8 mouse cellular contexts compared by ENCODE assay signal in the genomic region with DNA sequence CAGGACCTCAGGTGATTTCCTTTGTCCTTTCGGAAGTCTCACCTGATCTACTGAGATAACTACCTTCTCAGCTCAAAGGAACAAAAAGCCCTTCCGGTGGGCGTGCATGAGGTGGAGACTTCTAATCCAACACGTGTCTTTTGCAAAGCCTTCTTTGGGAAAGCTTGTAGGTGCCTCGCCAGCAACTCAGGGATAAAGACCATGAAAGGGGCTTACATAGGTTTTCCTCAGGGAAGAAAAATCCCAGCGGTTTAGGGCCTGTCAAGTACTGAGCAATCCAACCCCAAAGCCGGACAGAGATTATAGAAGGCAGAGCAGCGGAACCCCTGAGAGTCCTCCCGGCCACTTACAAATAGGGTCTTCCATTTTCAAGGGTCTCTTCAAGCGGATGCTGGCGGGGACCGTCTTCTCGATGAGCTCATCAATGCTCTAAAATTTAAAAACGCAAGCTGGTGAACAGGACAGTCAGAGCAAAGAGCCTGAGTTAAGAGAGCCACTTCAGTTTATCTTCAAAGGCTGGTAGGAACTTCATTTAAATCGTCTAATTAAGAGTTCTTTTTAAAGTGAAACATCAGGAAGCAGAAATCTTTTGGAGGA. TPM values are rescaled to one million over a fixed set of nuclear protein-coding genes. Genes with fewer than 3 reads are reported as not detected.
DNase-seq lines count a peak whose midpoint lies in the region; ATAC-seq and TF ChIP-seq lines count a peak whose summit lies in the region.

No protein-coding gene starts in this region.

- 31% methylated on average over 15 of the region's 15 CpGs for WGBS in kidney, adult 2 months
- 4% methylated on average over 15 of the region's 15 CpGs for WGBS in embryonic facial prominence, embryonic 14.5 days
- 4% methylated on average over 15 of the region's 15 CpGs for WGBS in limb, embryonic 10.5 days
- WGBS in neural tube, embryonic 14.5 days = 3% methylated on average over 15 of the region's 15 CpGs

- H3K27ac ChIP-seq in kidney, adult 2 months (ENCODE audit: insufficient read depth, low read depth, low read length) = no peak overlapping the region
- no peak overlapping the region for H3K27ac ChIP-seq in embryonic facial prominence, embryonic 14.5 days (replicated peaks; ENCODE audit: low read depth, low read length)
- no peak overlapping the region; the same call in 1 of the 2 replicates for H3K27ac ChIP-seq in limb, embryonic 10.5 days
- H3K27ac ChIP-seq in neural tube, embryonic 14.5 days (ENCODE audit: low read depth, low read length) = no peak overlapping the region

- H3K4me1 ChIP-seq in kidney, adult 2 months (ENCODE audit: control insufficient read depth, insufficient read depth, low read length) = peaks cover 2% of the 10 kb centered on the region; the same call in 1 of the 2 replicates
- H3K4me1 ChIP-seq in embryonic facial prominence, embryonic 14.5 days (ENCODE audit: control insufficient read depth, insufficient read depth, low read length) = no peaks in the 10 kb centered on the region; the same call in 1 of the 2 replicates
- peaks cover 19% of the 10 kb centered on the region for H3K4me1 ChIP-seq in limb, embryonic 10.5 days
- peaks cover 7% of the 10 kb centered on the region; the same call in 1 of the 2 replicates for H3K4me1 ChIP-seq in neural tube, embryonic 14.5 days (ENCODE audit: control insufficient read depth, insufficient read depth, low read length)

- peak overlapping the region; percentile 100 for H3K4me2 ChIP-seq in embryonic facial prominence, embryonic 14.5 days (ENCODE audit: low read depth, low read length)
- H3K4me2 ChIP-seq in neural tube, embryonic 14.5 days (ENCODE audit: low read depth, low read length) = peak overlapping the region; percentile 98

- H3K4me3 ChIP-seq in kidney, adult 2 months (ENCODE audit: insufficient read depth, low read depth, low read length) = peak overlapping the region; percentile 47
- H3K4me3 ChIP-seq in embryonic facial prominence, embryonic 14.5 days (ENCODE audit: low read depth, low read length) = peak overlapping the region; percentile 58
- H3K4me3 ChIP-seq in limb, embryonic 10.5 days = peak overlapping the region; percentile 73
- peak overlapping the region; percentile 62 for H3K4me3 ChIP-seq in neural tube, embryonic 14.5 days (ENCODE audit: low read depth, low read length)

- no peak for ATAC-seq in embryonic facial prominence, embryonic 14.5 days (ENCODE audit: low read depth)
- ATAC-seq in neural tube, embryonic 14.5 days (ENCODE audit: low read depth) = no peak
- ATAC-seq in megakaryocyte progenitor cell, adult 5-6 weeks (replicated peaks; ENCODE audit: poor library complexity) = no peak

- no peaks in the 10 kb centered on the region for H3K36me3 ChIP-seq in kidney, adult 2 months (ENCODE audit: control insufficient read depth, insufficient read depth, low read length)
- no peaks in the 10 kb centered on the region for H3K36me3 ChIP-seq in embryonic facial prominence, embryonic 14.5 days (ENCODE audit: control insufficient read depth, insufficient read depth, low read length)
- H3K36me3 ChIP-seq in limb, embryonic 10.5 days = no peaks in the 10 kb centered on the region
- no peaks in the 10 kb centered on the region for H3K36me3 ChIP-seq in neural tube, embryonic 14.5 days (ENCODE audit: control insufficient read depth, insufficient read depth, low read length)

- TF ChIP-seq POLR2A in kidney, adult 2 months (IDR thresholded peaks at IDR 0.05; ENCODE audit: low read depth, low read length) = no peak

- no peak for TF ChIP-seq CTCF in kidney, adult 2 months (conservative IDR thresholded peaks at IDR 0.05; ENCODE audit: insufficient read depth, insufficient read length, low read depth, low read length)

- H3K27me3 ChIP-seq in kidney, adult 2 months (replicated peaks; ENCODE audit: control insufficient read depth, insufficient read depth, low read length) = no peaks in the 10 kb centered on the region
- peaks cover 38% of the 10 kb centered on the region for H3K27me3 ChIP-seq in embryonic facial prominence, embryonic 14.5 days (replicated peaks; ENCODE audit: control insufficient read depth, insufficient read depth, low read length)
- peaks cover 37% of the 10 kb centered on the region for H3K27me3 ChIP-seq in limb, embryonic 10.5 days (ENCODE audit: low read depth, poor library complexity, severe bottlenecking)
- H3K27me3 ChIP-seq in neural tube, embryonic 14.5 days (ENCODE audit: control insufficient read depth, insufficient read depth, low read length) = 0 out of 2 replicates have a peak, but pooled peaks cover 3% of the 10 kb centered on the region

- H3K9me3 ChIP-seq in embryonic facial prominence, embryonic 14.5 days (ENCODE audit: control insufficient read depth, low read length) = peaks cover 4% of the 10 kb centered on the region; the same call in 1 of the 2 replicates
- H3K9me3 ChIP-seq in limb, embryonic 10.5 days (replicated peaks) = no peaks in the 10 kb centered on the region
- H3K9me3 ChIP-seq in neural tube, embryonic 14.5 days (ENCODE audit: control insufficient read depth, low read length) = no peaks in the 10 kb centered on the region

- peak; percentile 33 for DNase-seq in kidney, adult 2 months
- no peak for DNase-seq in kidney, postnatal 14 days
- DNase-seq in embryonic facial prominence, embryonic 14.5 days (ENCODE audit: low spot score) = no peak
- peak; percentile 44 for DNase-seq in limb, embryonic 10.5 days (ENCODE audit: low spot score)
- DNase-seq in urinary bladder, postnatal 25 days (ENCODE audit: low spot score) = no peak
- DNase-seq in layer of hippocampus, adult 9-10 months (ENCODE audit: low spot score) = no peak

- H3K9ac ChIP-seq in embryonic facial prominence, embryonic 14.5 days (ENCODE audit: low read depth, low read length) = peak overlapping the region; percentile 30
- peak overlapping the region; percentile 39; the same call in 1 of the 2 replicates for H3K9ac ChIP-seq in neural tube, embryonic 14.5 days (replicated peaks; ENCODE audit: low read depth, low read length)

RNA-seq across cellular contexts. Expression of gene Gldc, which starts 1.1 kb away (rescaled TPM):
- polyA plus RNA-seq in kidney, adult 2 months (2012; rRNA removed) = 65.0 and 74.2 TPM in 2 replicates
- polyA plus RNA-seq in embryonic facial prominence, embryonic 14.5 days (2014; fragmentation: Nextera tagmentation; extraction: Ambion mirVana) = 2.5 and 4.3 TPM in 2 replicates
- polyA plus RNA-seq in limb, embryonic 10.5 days (2016; fragmentation: Nextera tagmentation; extraction: Ambion mirVana) = 13.9 and 20.0 TPM in 2 replicates
- 5.4 and 6.2 TPM in 2 replicates for polyA plus RNA-seq in neural tube, embryonic 14.5 days (2014; fragmentation: Nextera tagmentation; extraction: Ambion mirVana)
- total RNA-seq in megakaryocyte progenitor cell, adult 5-6 weeks (2015) = not detected in 2 replicates
- total RNA-seq in megakaryocyte progenitor cell, adult 5-6 weeks (2017) = not detected in 2 replicates

RNA-seq across cellular contexts. Expression of gene Mbl2, which starts 58.6 kb away (rescaled TPM):
- polyA plus RNA-seq in kidney, adult 2 months (2012; rRNA removed) = 0.59 and 0.73 TPM in 2 replicates
- 0.31 TPM in 1 of 2 replicates, not detected in the other for polyA plus RNA-seq in embryonic facial prominence, embryonic 14.5 days (2014; fragmentation: Nextera tagmentation; extraction: Ambion mirVana)
- polyA plus RNA-seq in limb, embryonic 10.5 days (2016; fragmentation: Nextera tagmentation; extraction: Ambion mirVana) = not detected in 2 replicates
- polyA plus RNA-seq in neural tube, embryonic 14.5 days (2014; fragmentation: Nextera tagmentation; extraction: Ambion mirVana) = not detected in 2 replicates
- total RNA-seq in megakaryocyte progenitor cell, adult 5-6 weeks (2015) = not detected in 2 replicates
- not detected in 2 replicates for total RNA-seq in megakaryocyte progenitor cell, adult 5-6 weeks (2017)

Comparison
In these comparisons a context has a peak if more than half of its experiments do, and no peak if none do; other contexts are left out.
1. DNase-seq: peak in kidney, adult 2 months (single experiment) and limb, embryonic 10.5 days (single experiment); none in kidney, postnatal 14 days (single experiment), embryonic facial prominence, embryonic 14.5 days (single experiment), urinary bladder, postnatal 25 days (single experiment) and layer of hippocampus, adult 9-10 months (single experiment).
2. Peak in every context shown above with its lines, with median percentiles within 50 percentile points of each other: H3K4me3 ChIP-seq.